Mouse (Mus musculus): ENCODE data around the gene Sesn3.
"Not testable (repeated sequence)": the region's sequence is repeated elsewhere in the genome, so short reads cannot be mapped to it uniquely, and the experiment has no call there.

Sesn3 gene

DNA sequence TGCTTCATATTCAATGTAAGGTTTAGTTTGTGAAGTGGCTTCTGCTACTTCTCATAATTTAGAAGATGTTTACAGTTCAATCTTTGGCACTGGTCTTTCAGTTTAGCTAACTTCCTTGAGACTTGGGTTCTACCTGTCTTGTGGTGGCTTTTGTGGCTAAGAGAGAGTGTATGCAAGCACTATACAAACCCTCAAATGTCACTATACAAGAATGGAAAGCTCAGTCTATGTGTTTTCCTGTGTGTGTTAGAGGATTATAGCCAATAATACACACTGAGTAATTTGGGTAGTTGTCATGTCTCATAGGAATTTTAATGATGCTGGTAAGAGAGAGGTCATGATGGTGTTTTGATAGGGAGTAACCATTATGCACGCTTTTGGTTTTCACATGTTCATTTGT is 5.8 kb downstream of the Sesn3 start:
- DNase-seq = no peak

DNA sequence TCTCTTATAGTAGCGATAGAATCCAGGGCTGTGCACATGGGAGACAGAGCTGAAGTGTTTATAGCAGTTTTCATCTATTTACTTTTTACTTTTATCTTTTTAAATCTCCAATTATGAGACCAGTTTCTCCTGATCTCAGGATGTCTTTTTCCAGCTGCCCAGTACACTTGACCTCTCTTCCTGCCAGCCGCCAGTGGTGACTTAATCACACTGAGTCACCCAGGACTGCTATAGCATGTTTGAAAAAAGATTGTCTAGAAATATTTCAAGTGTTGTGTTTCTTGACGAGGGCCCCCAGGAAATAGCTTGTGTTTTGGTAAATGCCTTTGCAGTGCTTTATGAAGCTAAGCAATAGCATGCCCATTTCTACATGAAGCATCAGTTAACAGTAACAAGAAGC is 10.2 kb downstream of the Sesn3 start:
- no peak for DNase-seq

GRCm38 (mm10) chr9:14287234-14287633 is 12.4 kb downstream of the Sesn3 start:
- no peak for DNase-seq

DNA sequence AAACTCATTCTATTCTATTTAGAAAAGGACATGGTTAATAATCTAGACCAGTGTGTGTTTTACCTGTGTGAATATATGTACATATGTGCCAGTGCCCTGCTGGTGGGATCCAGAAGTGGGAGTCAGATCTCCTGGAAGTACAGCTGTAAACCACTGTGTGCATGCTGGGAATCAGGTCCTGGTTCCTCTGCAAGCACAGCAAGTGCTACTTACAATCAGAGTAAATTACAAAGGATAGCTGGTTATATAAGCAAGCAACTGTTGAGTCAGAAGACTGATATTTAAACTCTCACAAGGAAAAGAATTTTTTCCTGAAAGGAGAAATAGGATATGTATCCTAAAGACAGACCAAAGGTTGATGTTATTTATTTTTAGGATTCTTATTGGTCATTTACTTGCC is 13.6 kb downstream of the Sesn3 start:
- no peak for DNase-seq

DNA sequence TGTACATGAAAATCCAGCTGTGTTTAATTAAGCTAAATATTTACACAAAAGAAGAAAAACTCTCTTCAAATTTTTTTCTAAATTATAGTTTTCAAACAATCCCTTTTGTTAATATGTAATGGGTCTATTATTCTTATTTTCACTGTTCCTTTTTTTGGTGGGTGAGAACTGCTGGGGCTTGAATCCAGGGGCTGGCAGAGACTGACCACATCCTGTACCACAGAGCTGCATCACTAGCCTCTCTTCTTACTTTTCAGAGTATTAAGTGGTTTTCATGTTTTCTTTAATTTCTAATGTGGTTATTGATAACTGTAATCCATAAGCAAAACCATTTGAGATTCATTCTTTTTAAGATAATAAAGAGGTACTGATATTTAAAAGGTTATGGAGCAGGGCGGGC is 19.0 kb downstream of the Sesn3 start:
- DNase-seq = no peak

GRCm38 (mm10) chr9:14295680-14296440 is 21.0 kb downstream of the Sesn3 start:
- DNase-seq = no peak

GRCm38 (mm10) chr9:14297204-14297603 is 22.3 kb downstream of the Sesn3 start:
- no peak for DNase-seq

- DNase-seq = no peak
Measured at GRCm38 (mm10) chr9:14299819-14300218, 25.0 kb downstream of the Sesn3 start.

DNA sequence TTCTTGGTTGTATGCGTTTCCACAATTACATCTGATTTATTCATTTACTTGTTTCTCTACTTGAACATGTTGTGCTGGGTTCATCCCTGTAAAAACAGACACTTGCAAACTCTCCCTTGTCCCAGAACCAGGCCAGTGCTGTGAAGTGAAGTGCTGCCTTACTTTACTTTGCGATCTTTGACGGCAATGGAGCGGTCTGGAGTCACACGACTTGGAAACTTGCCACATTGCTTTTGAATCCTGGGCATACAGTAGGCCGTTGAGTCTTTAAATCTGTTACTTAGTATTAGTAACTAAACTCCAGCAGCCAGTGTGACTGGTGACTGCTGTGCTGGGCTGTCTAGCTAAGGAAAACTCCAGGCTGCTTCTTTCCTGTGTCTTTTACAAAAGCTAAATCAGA is 25.9 kb downstream of the Sesn3 start:
- no peak for DNase-seq

- DNase-seq = no peak
Measured at GRCm38 (mm10) chr9:14304262-14304968, 29.5 kb downstream of the Sesn3 start.

DNA sequence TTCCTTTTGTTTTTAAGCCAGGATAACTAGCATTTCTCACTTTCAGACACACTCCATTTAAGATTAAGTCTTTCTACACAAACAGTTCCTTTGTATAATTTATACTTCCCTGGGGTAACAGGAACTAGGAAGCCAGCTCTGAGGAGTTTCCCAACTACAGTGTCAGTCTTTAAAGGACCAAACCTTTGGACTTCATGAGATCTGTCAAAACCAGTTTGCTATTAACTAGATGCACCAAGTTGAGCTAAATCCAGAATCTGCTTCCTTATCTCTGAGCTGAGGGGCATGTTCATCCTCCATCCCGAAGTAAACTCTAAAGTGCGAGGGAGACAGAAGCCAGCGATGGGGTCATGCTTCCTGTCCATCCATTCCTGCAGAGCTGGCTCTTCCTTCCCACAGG is 32.5 kb downstream of the Sesn3 start:
- DNase-seq = no peak

GRCm38 (mm10) chr9:14313968-14314367 is 39.1 kb downstream of the Sesn3 start:
- no peak for DNase-seq

GRCm38 (mm10) chr9:14314477-14314876 is 39.6 kb downstream of the Sesn3 start:
- no peak for DNase-seq

DNA sequence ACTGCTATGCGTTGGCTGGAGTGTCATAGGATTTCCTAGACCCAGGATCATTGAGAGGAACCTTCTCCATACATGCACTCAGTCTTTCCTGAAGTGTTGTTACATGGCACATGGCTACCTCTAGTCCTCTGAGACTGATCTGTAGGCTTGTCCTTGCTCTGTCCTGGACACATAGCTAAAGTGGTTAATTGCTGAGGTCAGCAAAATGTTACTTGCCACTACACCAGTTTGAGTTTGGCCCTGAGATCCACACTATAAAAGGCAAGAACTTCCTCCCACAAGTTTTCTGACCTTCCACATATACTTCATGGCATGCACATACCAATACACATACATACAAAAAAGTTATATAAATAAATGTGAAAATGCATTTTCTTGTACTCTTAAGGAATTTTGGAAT is 41.8 kb downstream of the Sesn3 start:
- DNase-seq = no peak

GRCm38 (mm10) chr9:14335829-14336228 is 61.0 kb downstream of the Sesn3 start:
- DNase-seq = no peak

DNA sequence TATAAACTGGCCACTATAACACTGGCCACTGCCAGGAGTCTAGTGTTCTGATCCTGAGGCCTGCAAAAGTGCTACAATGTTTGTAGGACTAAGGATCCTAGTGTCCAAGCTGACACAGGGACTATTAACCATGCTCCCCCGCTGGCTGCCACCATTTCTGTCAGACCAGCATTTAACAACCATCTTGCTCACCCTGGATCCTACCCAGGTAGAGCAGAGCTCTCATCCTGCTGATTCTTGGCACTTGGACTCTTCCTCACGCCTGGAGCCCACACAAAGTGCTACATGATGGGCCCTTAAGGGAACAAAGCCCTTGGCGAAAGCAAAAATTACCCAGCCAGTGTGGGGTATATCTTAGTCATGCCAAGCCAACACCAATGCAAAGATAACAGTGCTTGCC is 62.0 kb downstream of the Sesn3 start:
- no peak for DNase-seq

GRCm38 (mm10) chr9:14338701-14339100 is 63.8 kb downstream of the Sesn3 start:
- DNase-seq = no peak

- peak; percentile 84 for DNase-seq
Measured at GRCm38 (mm10) chr9:14342041-14342668, 67.3 kb downstream of the Sesn3 start.

DNA sequence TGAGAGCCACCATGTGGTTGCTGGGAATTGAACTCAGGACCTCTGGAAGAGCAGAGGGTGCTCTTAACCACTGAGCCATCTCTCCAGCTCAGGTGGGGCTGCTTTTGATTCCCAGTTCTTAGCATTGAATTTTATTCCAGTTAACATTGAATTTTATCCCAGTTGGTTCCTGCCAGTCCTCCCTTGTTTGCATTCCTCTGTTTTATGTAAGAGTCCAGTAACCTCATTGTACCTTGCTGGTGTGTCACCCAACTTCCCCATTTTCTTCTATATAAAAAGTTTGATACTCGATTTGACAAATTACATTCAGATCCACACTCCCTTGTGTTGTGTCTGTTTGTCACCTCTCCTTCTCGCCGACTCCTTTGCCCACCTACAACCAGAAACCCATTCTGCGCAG is 71.0 kb downstream of the Sesn3 start:
- DNase-seq = not testable (repeated sequence)

DNA sequence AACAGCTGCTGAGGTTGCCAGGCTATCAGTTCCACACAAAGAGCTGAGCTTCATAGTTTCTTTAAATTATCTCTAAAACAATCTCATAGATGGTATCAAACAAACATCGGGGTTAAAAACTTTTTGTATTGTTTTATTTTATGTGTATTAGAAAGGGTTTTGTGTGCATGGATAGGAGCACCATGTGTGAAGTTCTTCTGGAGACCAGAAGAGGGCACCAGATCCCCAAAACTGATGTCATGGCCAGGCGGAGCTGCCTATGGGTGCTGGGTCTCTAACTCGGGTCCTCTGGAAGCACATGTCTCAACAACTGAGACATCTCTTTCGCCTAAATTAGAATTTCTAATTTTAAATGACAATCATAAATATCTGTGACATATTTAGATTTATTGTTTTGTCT is 73.5 kb downstream of the Sesn3 start:
- DNase-seq = peak; percentile 34

DNA sequence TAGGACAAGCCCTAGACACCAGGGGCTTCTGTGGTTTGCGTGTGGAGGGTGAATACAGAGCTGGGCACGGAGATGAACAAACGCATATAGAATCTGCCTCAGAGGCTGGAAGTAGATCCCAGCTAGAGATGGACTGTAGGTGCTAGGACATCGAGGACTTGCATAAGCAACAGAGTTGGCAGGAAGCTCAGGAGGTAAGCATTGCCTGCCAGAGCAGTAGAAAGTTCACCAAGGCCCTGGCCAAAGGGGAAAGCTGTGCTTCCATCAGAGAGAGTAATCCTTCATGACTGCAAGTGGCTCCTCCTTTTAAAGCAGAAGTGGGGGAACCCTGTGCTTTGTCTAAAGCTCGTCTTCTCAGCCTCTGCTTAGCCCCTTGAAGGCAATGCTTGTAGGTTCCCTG is 74.5 kb downstream of the Sesn3 start:
- no peak for DNase-seq

- DNase-seq = no peak
Measured at GRCm38 (mm10) chr9:14350787-14351186, 75.9 kb downstream of the Sesn3 start.

GRCm38 (mm10) chr9:14352337-14352736 is 77.5 kb downstream of the Sesn3 start:
- no peak for DNase-seq

- DNase-seq = no peak
Measured at GRCm38 (mm10) chr9:14354852-14355251, 80.0 kb downstream of the Sesn3 start.

All from kidney, postnatal 10 days (tissue).